Mouse (Mus musculus) CH12.LX (cell line): ENCODE data around the gene Grin2c. TPM values are rescaled to one million over a fixed set of nuclear protein-coding genes. Genes with fewer than 3 reads are reported as not detected.

Experiments
- DNase-seq: peaks from one replicate; pipeline ENCODE4 v3.0.0-alpha.2; 2013; ENCODE audit errors: extremely low read depth
- H3K27ac ChIP-seq: 2 replicates; pipeline ENCODE4 v1.5.1; 2012; ENCODE audit warnings: low read depth, mild to moderate bottlenecking, control low read depth, moderate library complexity; ENCODE audit not compliant: insufficient read depth
- H3K27me3 ChIP-seq: replicated peaks from 2 replicates; pipeline ENCODE3; 2012; ENCODE audit warnings: inconsistent platforms
- H3K36me3 ChIP-seq, 2 experiments: replicated peaks in 1 of 2; 2 replicates each; pipeline versions ENCODE3 to v1.6.1; 2012; ENCODE audit warnings: inconsistent platforms in 1 of 2, low read length in 1 of 2, mild to moderate bottlenecking in 1 of 2, mixed read lengths in 1 of 2, moderate library complexity in 1 of 2; ENCODE audit not compliant: control insufficient read depth in 1 of 2, insufficient read depth in 1 of 2
- H3K4me1 ChIP-seq, 2 experiments: 2 replicates each; pipeline ENCODE4 v1.6.1; 2012; ENCODE audit warnings: inconsistent platforms in 1 of 2, moderate library complexity in 1 of 2; ENCODE audit not compliant: insufficient read depth in 2 of 2, control insufficient read depth in 1 of 2
- H3K4me2 ChIP-seq: 2 replicates; pipeline ENCODE4 v1.6.1; 2012; ENCODE audit warnings: low read depth, mild to moderate bottlenecking, control low read depth; ENCODE audit not compliant: poor library complexity, insufficient read depth, severe bottlenecking
- H3K4me3 ChIP-seq, 3 experiments: fragments of 150-350 bp in 1 of 3; sonication (generic) in 1 of 3; replicated peaks in 1 of 3; 2 replicates each; pipeline versions ENCODE3 to v1.5.1; 2011 to 2012; ENCODE audit warnings: low read depth in 2 of 3, low read length in 2 of 3, mild to moderate bottlenecking in 2 of 3, moderate library complexity in 2 of 3, control low read depth in 1 of 3, improper control_type of control experiment in 1 of 3, inconsistent platforms in 1 of 3, mixed read lengths in 1 of 3; ENCODE audit not compliant: poor library complexity in 1 of 3
- H3K79me2 ChIP-seq: replicated peaks from 2 replicates; pipeline ENCODE4 v1.6.1; 2012; ENCODE audit warnings: mild to moderate bottlenecking, moderate library complexity; ENCODE audit not compliant: control insufficient read depth, poor library complexity, insufficient read depth, severe bottlenecking; ENCODE audit errors: extremely low read depth
- H3K9ac ChIP-seq: 2 replicates; pipeline ENCODE4 v1.6.1; 2012; ENCODE audit warnings: low read depth, mild to moderate bottlenecking, control low read depth, moderate library complexity; ENCODE audit not compliant: insufficient read depth
- H3K9me3 ChIP-seq: replicated peaks from 2 replicates; pipeline ENCODE3; 2012; ENCODE audit warnings: low read length, inconsistent platforms, mixed read lengths
- BHLHE40 ChIP-seq: IDR thresholded peaks from 2 replicates; pipeline ENCODE4 v1.6.1; 2011; ENCODE audit warnings: mild to moderate bottlenecking, low read depth, low read length, improper control_type of control experiment
- CHD1 ChIP-seq: IDR thresholded peaks from 2 replicates; pipeline ENCODE4 v1.6.1; 2012; ENCODE audit warnings: low read depth, low read length, improper control_type of control experiment, inconsistent platforms
- CHD2 ChIP-seq: IDR thresholded peaks from 2 replicates; pipeline ENCODE4 v1.6.1; 2011; ENCODE audit warnings: low read length, improper control_type of control experiment
- CTCF ChIP-seq, 2 experiments: IDR thresholded peaks in 1 of 2; conservative IDR thresholded peaks in 1 of 2; 2 replicates each; pipeline ENCODE4 v1.5.1; 2011 to 2012; ENCODE audit warnings: low read depth in 2 of 2, low read length in 2 of 2, improper control_type of control experiment in 1 of 2, inconsistent platforms in 1 of 2, mild to moderate bottlenecking in 1 of 2, moderate library complexity in 1 of 2
- EP300 ChIP-seq: IDR thresholded peaks from 2 replicates; pipeline ENCODE4 v1.6.1; 2011; ENCODE audit warnings: low read length, improper control_type of control experiment
- ETS1 ChIP-seq: conservative IDR thresholded peaks from 2 replicates; pipeline ENCODE4 v1.6.1; 2012; ENCODE audit warnings: low read depth, mild to moderate bottlenecking, inconsistent platforms, low read length, improper control_type of control experiment, moderate library complexity
- IRF4 ChIP-seq: IDR thresholded peaks from 2 replicates; pipeline ENCODE4 v1.6.1; 2014; ENCODE audit warnings: low read depth, mild to moderate bottlenecking, inconsistent platforms, low read length, improper control_type of control experiment
- JUN ChIP-seq: IDR thresholded peaks from 2 replicates; pipeline ENCODE4 v1.6.1; 2011; ENCODE audit warnings: low read depth, mild to moderate bottlenecking, low read length, improper control_type of control experiment, moderate library complexity; ENCODE audit not compliant: insufficient read depth
- JUND ChIP-seq: conservative IDR thresholded peaks from 2 replicates; pipeline ENCODE4 v1.6.1; 2011; ENCODE audit warnings: low read depth, low read length, improper control_type of control experiment
- MAFK ChIP-seq: IDR thresholded peaks from 2 replicates; pipeline ENCODE4 v1.6.1; 2011; ENCODE audit warnings: low read length, improper control_type of control experiment; ENCODE audit not compliant: insufficient replicate concordance
- MAX ChIP-seq: IDR thresholded peaks from 2 replicates; pipeline ENCODE4 v1.6.1; 2011; ENCODE audit warnings: low read length, improper control_type of control experiment
- MAZ ChIP-seq: IDR thresholded peaks from 2 replicates; pipeline ENCODE4 v1.6.1; 2012; ENCODE audit warnings: low read depth, mild to moderate bottlenecking, inconsistent platforms, low read length, improper control_type of control experiment, moderate library complexity
- MEF2A ChIP-seq: IDR thresholded peaks from 2 replicates; pipeline ENCODE4 v1.6.1; 2014; ENCODE audit warnings: low read depth, mild to moderate bottlenecking, inconsistent platforms, low read length, improper control_type of control experiment, borderline replicate concordance
- MXI1 ChIP-seq: IDR thresholded peaks from 2 replicates; pipeline ENCODE4 v1.6.1; 2011; ENCODE audit warnings: mild to moderate bottlenecking, low read depth, low read length, improper control_type of control experiment
- PAX5 ChIP-seq: IDR thresholded peaks from 2 replicates; pipeline ENCODE4 v1.6.1; 2012; ENCODE audit warnings: low read length, inconsistent platforms, mixed read lengths
- POLR2A ChIP-seq: IDR thresholded peaks from 2 replicates; pipeline ENCODE4 v1.6.1; 2011; ENCODE audit warnings: low read depth, mild to moderate bottlenecking, improper control_type of control experiment, low read length
- POLR2AphosphoS2 ChIP-seq: IDR thresholded peaks from 2 replicates; pipeline ENCODE4 v1.6.1; 2011; ENCODE audit warnings: low read depth, low read length, improper control_type of control experiment
- RAD21 ChIP-seq: IDR thresholded peaks from 2 replicates; pipeline ENCODE4 v1.6.1; 2011; ENCODE audit warnings: low read depth, mild to moderate bottlenecking, low read length, improper control_type of control experiment, moderate library complexity
- RCOR1 ChIP-seq: conservative IDR thresholded peaks from 2 replicates; pipeline ENCODE4 v1.6.1; 2012; ENCODE audit warnings: low read depth, mild to moderate bottlenecking, inconsistent platforms, low read length, improper control_type of control experiment
- SMC3 ChIP-seq: IDR thresholded peaks from 2 replicates; pipeline ENCODE4 v1.6.1; 2011; ENCODE audit warnings: low read depth, low read length, improper control_type of control experiment
- TBP ChIP-seq: conservative IDR thresholded peaks from 2 replicates; pipeline ENCODE4 v1.6.1; 2011; ENCODE audit warnings: low read depth, low read length, improper control_type of control experiment
- TCF12 ChIP-seq: IDR thresholded peaks from 2 replicates; pipeline ENCODE4 v1.6.1; 2014; ENCODE audit warnings: low read depth, mild to moderate bottlenecking, inconsistent platforms, low read length, improper control_type of control experiment
- USF1 ChIP-seq: IDR thresholded peaks from 2 replicates; pipeline ENCODE4 v1.6.1; 2014; ENCODE audit warnings: low read depth, mild to moderate bottlenecking, inconsistent platforms, low read length, improper control_type of control experiment
- ZKSCAN1 ChIP-seq: IDR thresholded peaks from 2 replicates; pipeline ENCODE4 v1.6.1; 2012; ENCODE audit warnings: low read depth, inconsistent platforms, low read length, improper control_type of control experiment, borderline replicate concordance
- dilution Hi-C: fragments of 300-500 bp; cut with MboI; formaldehyde crosslinking; loops from 2 replicates; pipeline ENCODE4 v1.14.3; 2020; ENCODE audit warnings: low sequenced_read_pairs; ENCODE audit not compliant: extremely low pct_unique_long_range_greater_than_20kb, extremely low pct_ligation_motif_present
- in situ Hi-C: fragments of 300-500 bp; cut with MboI; formaldehyde crosslinking; loops from 3 replicates; pipeline ENCODE4 v1.14.3; 2019; ENCODE audit warnings: low sequenced_read_pairs, low pct_ligation_motif_present, low pct_unique_long_range_greater_than_20kb, mixed read lengths
- polyA plus RNA-seq: library from polyadenylated mRNA; unstranded; fragments of >175 nt; gene quantifications from 2 replicates; pipeline ENCODE4 v1.2.1, GENCODE M21; 2012; ENCODE audit warnings: low read depth; ENCODE audit not compliant: insufficient read length
- total RNA-seq, 2 experiments: library from RNA; depleted of rRNA; stranded (reverse); fragments of 300-350 nt in 1 of 2; fragments of >200 nt in 1 of 2; gene quantifications; 2 replicates each; pipeline ENCODE4 v1.2.3; 2012 to 2014

Gene Grin2c
- total and polyA plus RNA-seq, 3 experiments, result 0.04 TPM; not detected in 2

- TF ChIP-seq MXI1 (peak; percentile 76), CHD1 (peak; percentile 94), JUN (peak; percentile 89), MAX (0 out of 2 replicates have a peak, but pooled peaks have one; percentile 41), MAFK (peak; percentile 58; the same call in 1 of the 2 replicates), USF1 (no peak), POLR2AphosphoS2 (no peak)
Measured at GRCm38 (mm10) chr11:115275509-115275908, 8.5 kb upstream of the Grin2c start (continued).

- peak overlapping the region in 2 of 3 experiments; percentile 71 to 92 for H3K4me3 ChIP-seq
- peaks cover 25 to 44% of the 10 kb centered on the region in 2 experiments for H3K36me3 ChIP-seq
- peak overlapping the region; percentile 89 for H3K4me2 ChIP-seq
- H3K9ac ChIP-seq, result peak overlapping the region; percentile 38
- H3K79me2 ChIP-seq, result 0 out of 2 replicates have a peak, but pooled peaks cover 9% of the 10 kb centered on the region
- H3K27ac ChIP-seq, result peak overlapping the region; percentile 39
- DNase-seq, result no peak
- peaks cover 33 to 60% of the 10 kb centered on the region in 2 experiments for H3K4me1 ChIP-seq
- in situ Hi-C loops, result loop anchor here (5.0 kb wide), 2 partner anchors 42 to 112 kb away; partner anchors contain the start of gene Slc9a3r1
- no peaks in the 10 kb centered on the region for H3K9me3 ChIP-seq
- TF ChIP-seq RAD21 (no peak), PAX5 (no peak), CHD2 (no peak), MAZ (no peak), BHLHE40 (no peak), SMC3 (no peak), RCOR1 (no peak)
- H3K27me3 ChIP-seq, result no peaks in the 10 kb centered on the region
- dilution Hi-C loops, result no loop called here
Measured at GRCm38 (mm10) chr11:115274771-115275170, 7.7 kb upstream of the Grin2c start.

GRCm38 (mm10) chr11:115274178-115274577 is 7.1 kb upstream of the Grin2c start:
- dilution Hi-C loops (no loop called here), in situ Hi-C loops (loop anchor here (5.0 kb wide), 2 partner anchors 42 to 112 kb away; partner anchors contain the start of gene Slc9a3r1)
- peaks cover 31 to 50% of the 10 kb centered on the region in 2 experiments for H3K36me3 ChIP-seq
- peak overlapping the region; percentile 38 for H3K9ac ChIP-seq
- H3K4me3 ChIP-seq, result peak overlapping the region in 1 of 3 experiments; percentile 20
- no peaks in the 10 kb centered on the region for H3K9me3 ChIP-seq
- peak; percentile 85 for DNase-seq
- H3K4me1 ChIP-seq, result peaks cover 33 to 60% of the 10 kb centered on the region in 2 experiments
- H3K27ac ChIP-seq, result peak overlapping the region; percentile 39; the same call in 1 of the 2 replicates
- no peaks in the 10 kb centered on the region for H3K27me3 ChIP-seq
- peak overlapping the region; percentile 89 for H3K4me2 ChIP-seq
- TF ChIP-seq JUN (peak; percentile 76), POLR2A (no peak), CHD2 (0 out of 2 replicates have a peak, but pooled peaks have one; percentile 9), RCOR1 (no peak), ETS1 (peak; percentile 68), MEF2A (peak; percentile 75; the same call in 1 of the 2 replicates), MAZ (peak; percentile 77; the same call in 1 of the 2 replicates), ZKSCAN1 (no peak), MAFK (peak; percentile 77), TBP (no peak), JUND (peak; percentile 74), CTCF (conservative IDR thresholded peaks at IDR 0.05 in 1 of 2, IDR thresholded peaks at IDR 0.05 in 1 of 2; ENCODE audit: low read depth in 2 of 2, low read length in 2 of 2) (no peak), IRF4 (peak; percentile 88), TCF12 (no peak), EP300 (peak; percentile 67; the same call in 1 of the 2 replicates), SMC3 (no peak), MXI1 (no peak)
- H3K79me2 ChIP-seq, result 0 out of 2 replicates have a peak, but pooled peaks cover 9% of the 10 kb centered on the region
